Mouse (Mus musculus) heart, adult 10 weeks (tissue): ENCODE results near the gene Trim32. TPM values are rescaled to one million over a fixed set of nuclear protein-coding genes. Genes with fewer than 3 reads are reported as not detected.

Experiments used
- polyA plus RNA-seq: library from polyadenylated mRNA; stranded (reverse); fragments of 350-450 nt; fragmentation: Illumina TruSeq; extraction: RNeasy Lipid Tissue Mini Kit (QIAGEN cat#74804); gene quantifications from one replicate; pipeline ENCODE4 v1.2.3, GENCODE M21; 2014; ENCODE audit warnings: low read depth, low replicate concordance

Trim32 gene
- polyA plus RNA-seq = 10.7 TPM

GRCm38 (mm10) chr4:65604504-65605150, at the start of gene Trim32:
Trim32 (plus strand) TSS chr4:65604986.

